Mouse (Mus musculus) liver, adult 2 months (tissue): ENCODE measurements around the gene Ramac.

ENCODE experiments used
- CTCF ChIP-seq: fragments of 200-500 bp; IDR thresholded peaks from 2 replicates; pipeline ENCODE4 v1.5.1; 2011; ENCODE audit warnings: low read depth, low read length, control low read depth
- POLR2A ChIP-seq: fragments of 200-500 bp; IDR thresholded peaks from 2 replicates; pipeline ENCODE4 v1.6.1; 2011; ENCODE audit warnings: low read length, control low read depth; ENCODE audit not compliant: insufficient read depth; ENCODE audit errors: extremely low read depth

DNA sequence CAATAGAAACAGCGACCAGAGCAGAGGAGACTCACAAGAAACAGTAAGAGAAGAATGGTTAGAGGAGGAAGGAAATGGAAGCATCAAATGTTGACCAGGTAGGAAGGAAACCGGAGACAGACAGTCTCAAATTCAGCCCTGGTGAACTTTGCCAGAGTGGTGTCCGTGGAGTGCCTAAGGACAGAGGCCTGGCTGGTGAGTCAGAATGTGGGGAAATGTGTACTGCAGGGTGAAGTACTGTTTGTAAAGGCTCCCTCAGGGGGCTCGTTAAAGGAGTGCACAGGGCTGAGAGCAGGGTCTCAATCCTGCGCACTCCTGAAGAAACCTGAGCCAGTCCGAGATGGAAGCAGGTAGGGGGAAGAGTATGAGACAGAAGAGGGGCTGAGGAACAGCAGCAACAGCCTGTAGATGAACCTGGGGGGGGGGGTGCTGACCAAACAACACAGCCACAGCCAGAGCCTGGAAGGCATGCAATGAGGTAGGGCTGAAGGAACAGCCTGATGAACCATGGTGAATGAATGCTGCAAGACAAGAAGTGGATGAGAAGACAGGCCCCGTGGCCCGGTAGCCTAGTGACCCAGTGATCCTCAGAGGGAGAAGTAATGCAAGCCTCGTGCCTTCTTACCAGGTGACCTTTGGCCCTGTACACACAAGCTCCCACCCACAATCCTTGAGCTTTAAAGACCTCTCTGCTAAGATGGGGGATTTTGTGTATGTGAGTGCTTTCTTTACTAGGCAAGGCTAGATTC lies 27.3 kb upstream of the Ramac start:
- TF ChIP-seq CTCF: no peak
- no peak for TF ChIP-seq POLR2A
